Mouse (Mus musculus) c-Kit-negative CD71-positive TER-119-positive erythroid progenitor cells, embryonic 14.5 days (primary cell): ENCODE data around the gene Kcnj9.

Experiments used
- DNase-seq: peaks from one replicate; pipeline ENCODE4 v3.0.0-alpha.2; 2013; ENCODE audit warnings: low read depth, low spot score

The Kcnj9 gene

DNA sequence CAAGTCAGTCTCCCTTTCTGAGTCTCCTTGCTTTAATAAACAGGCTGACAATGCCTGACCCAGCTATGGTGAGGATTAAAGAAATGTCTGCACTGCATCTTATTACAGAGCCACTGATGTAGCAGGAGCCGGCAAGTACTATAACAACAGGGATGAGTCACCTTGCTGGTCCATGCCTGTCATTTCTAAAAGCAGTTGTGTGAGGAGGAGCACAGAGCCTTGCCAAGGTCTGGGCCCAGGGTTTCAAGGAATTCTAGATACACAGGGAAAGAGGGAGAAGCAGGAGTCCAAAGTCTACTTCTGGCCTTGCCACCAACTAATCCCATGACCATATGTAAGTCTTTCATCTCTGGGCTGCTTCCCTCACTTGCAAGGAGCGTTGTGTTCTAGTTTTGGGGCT is 36.2 kb downstream of the Kcnj9 start:
- no peak for DNase-seq

DNA sequence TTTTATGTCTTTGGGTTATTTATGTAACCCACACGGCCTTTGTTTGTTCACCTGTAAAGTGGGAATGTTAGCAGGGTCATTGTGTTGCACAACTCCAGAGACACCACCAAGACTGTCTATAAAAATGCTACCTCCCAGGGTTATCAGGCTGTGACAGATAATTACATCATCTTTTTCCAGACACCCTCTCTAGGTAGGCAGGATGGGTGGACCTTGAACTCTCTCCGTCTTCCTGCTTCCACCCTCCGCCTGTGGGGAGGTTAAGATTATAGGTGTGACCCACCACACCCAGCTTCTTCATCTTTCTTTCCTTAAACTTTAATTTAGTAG is 39.5 kb downstream of the Kcnj9 start:
- DNase-seq, result no peak

DNA sequence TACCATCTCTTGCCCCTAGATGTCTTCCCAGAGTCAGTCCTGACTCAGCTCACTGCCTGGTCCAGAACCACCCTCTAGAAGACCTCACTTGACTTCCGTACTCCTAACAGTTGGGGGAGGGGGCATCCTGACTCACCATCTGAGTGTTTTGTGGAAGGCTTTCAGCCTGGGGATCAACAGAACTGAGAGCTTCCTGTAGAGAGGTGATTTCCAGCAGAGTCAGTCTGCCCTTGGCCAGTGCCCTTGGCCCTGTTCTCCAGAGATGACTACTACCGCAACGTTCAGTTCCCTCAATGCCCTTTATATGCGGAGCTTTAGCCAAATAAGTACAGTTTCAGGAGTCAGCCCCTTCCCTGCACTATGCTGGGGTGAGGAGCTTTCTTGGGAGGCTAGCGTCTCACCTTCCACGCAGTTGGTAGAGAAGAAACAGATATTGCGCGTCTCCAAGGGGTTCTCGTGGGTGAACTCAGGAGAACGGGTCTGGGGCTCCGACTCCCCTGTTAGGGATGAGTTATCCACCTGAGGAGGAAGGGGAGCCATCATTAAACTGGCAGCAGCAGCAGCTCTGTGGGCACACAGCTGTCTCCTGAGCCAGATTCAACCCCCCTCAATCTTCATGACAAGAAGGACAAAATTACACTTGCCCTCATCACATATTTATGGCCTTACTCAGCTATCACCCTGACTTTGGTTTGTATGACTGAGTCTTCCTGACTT is 40.1 kb downstream of the Kcnj9 start:
- no peak for DNase-seq

DNA sequence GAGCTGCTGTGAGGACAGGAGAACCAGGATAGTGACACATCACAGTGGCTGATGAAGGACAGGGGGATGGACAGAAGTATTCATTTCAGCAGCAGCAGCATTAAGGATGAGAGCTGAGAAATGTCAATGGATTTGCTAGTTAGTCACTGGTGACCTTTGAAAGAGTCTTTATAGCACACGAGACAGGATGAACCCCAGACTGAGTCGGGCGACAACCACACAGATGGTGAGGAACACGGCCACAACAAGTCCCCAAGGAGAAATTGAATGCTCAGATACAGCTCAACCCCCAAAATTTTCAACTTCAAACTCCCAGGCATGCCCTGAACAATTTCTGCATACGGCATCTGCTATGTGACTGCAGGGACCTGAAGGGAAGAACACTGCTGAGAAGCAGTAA is 42.4 kb downstream of the Kcnj9 start:
- no peak for DNase-seq

DNA sequence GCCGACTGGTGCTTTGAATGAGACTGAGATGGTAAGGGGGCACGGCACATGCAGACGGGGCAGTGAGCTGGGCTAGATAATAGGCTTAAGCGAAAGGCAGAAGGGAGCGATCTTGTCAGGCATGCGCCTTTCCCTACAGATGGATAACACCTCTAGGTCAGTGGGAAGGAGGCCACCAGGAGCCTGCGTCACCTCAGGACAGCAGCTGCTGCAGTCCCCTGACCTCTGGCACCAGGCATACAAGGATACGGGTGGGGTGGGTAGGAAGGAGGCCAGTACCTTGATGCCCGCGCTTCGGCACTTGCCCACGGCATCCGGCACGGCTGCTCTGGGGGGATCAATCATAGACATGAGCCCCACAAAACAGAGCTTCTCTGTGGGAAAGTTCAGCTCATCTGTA is 44.9 kb downstream of the Kcnj9 start:
- DNase-seq, result no peak

DNA sequence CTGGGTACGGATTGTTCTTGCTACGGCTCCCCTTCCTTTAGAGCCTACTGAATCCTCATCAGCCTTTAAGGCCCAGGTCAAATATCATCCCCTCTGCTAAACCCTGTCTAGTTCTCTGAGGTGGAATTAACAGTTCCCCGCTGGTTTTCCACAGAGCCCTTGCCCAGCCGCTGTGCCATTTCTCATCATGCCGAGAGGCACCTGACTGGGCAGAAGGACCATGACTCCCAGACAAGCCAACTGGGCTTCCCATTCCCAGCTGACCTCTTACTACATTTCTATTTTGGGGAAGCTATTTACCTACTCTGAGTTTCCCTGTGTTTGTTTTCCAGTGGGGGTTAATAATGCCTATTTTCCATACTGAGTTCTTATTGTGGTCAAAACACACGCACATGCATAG is 46.0 kb downstream of the Kcnj9 start:
- no peak for DNase-seq

DNA sequence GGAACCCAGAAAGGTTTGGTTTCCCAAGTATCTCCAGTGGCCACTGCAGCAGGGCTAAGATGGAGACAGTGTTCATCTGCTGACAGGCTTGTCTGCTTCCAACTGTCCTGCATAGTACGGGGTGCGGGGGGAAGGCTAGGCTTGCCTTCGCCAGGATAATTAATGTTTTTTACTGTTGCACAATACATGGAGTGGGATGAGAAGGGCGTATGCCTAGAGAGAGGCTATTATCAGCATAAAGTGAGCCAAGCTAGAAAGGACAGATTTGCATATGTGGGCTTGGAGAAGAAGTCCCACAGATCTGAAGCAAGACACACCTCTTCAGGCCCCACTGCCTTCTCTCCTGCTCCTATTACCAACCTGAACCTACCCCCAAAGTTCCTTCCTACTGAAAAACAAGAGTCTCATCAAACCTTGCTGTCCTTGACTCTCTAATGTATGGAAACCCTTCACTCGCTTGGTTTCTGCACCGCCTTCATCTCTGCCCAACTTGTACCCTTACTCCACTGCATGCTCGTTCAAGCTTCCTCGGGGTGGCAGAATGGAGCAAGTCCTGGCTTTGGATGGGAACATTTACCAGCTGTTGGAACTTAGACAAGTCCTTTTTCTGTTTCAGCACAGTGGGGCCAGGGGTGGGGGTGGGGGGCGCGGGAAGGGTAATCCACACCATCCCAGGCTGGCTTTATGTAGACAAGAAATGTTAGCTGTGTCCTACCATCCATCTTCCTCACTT is 47.4 kb downstream of the Kcnj9 start:
- no peak for DNase-seq

DNA sequence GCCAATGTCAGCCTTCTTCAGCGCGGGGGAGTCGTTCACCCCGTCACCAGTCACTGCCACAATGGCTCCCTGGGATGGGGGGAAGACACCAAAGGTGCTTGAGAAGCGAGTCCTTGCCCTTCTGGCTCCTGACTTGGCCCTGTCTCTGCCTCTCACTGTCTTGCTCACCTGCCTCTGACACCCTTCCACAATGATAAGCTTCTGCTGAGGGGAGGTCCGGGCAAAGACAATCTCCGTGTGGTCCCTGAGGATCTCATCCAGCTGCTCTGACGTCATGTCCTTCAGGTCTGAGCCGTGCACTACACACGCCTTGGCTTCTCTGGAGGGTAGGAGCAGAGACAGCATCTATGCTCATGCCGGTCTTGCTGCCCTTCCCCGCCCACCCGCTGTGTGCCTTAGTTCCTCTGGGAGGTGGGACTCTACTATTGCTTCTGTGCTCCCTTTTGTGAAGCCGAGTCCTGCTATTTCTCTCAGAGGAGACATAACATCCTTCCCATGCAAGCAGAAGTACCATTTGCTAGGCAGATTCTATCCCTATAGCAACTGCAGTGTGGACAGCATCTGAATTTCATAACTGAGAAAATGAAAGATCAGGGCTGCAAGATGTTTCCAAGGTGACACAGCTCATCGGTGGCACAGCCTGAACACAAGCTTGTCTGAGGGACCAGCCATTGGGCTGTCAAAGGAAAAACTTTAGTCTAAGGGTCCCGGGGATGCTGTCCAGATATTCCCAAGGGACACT is 49.2 kb downstream of the Kcnj9 start:
- no peak for DNase-seq

DNA sequence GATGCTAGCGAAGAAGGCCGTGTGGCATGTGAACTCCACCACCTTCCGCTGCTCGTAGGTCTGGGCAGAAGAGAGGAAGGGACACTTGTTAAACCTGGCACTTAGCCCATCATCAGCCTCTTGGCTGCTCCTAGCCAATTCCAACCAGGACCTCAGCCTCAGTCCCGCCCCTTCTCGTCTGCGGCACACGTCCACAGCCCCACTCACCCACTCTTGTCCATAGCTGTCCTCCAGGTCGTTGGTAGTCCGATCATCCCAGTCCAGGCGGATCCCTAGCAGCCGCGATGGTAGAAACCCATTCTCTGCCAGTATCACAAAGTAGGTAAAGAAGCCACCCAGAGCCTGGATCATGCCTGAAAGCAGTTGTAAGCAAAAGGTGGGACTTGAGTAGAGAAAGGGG is 50.8 kb downstream of the Kcnj9 start:
- DNase-seq, result no peak

DNA sequence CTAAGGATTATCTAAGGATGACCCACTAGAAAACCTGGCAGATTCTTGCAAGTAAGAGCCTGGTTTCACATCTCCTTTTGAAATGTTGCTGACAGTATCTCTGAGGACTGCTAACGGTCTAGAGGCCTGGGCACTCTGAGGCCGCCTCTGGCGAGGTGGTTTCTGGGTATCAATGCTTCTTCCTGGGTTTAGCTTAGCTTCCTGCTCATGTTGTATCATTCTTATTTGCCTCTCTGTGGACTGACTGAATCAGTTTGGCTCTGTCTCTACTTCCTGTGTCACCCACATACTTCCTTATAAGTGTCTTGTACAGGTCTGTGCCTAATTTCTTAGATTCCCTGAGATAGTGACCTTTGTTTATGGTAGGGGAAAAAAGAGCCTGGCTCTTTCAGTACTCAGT is 51.9 kb downstream of the Kcnj9 start:
- no peak for DNase-seq

DNA sequence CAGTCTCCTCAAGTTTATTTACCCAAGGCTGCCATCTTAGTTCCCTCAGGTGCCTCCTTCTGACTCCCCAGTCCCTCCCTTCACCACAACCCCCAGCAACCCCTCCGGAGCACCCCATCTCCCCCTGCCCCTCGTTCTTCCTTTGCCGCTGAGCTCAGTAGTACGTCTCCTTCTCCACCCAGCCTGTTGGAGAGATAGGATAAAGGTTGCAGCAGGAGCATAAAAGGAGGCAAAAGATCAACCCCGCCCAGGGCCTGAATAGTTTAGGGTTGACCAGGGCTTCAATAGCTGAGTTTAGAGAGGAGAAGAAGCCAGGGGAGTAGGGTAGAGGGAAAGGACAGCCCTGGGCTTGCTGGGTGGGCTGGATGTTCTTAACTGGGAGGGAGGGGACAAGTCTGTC is 54.6 kb downstream of the Kcnj9 start:
- DNase-seq, result no peak

DNA sequence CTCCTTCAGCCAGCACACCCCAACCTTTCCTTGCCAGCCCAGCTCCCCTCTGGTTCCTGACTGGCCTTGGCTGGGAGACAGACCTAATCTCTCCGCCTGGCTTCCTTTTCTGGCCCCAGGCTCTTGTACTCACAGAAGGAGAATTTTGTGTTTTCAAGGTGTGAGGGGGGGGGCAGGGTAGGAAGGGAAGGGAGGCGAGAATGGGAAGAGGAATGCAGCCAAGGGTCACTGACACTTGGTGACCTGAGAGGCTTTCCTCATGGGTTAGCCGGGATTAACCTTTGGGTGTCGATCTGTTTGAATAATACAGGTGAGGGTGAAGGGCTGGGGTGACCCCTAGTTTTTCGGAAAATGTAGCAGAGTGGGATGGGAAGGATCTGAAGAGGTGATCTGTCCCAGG is 55.0 kb downstream of the Kcnj9 start:
- no peak for DNase-seq

DNA sequence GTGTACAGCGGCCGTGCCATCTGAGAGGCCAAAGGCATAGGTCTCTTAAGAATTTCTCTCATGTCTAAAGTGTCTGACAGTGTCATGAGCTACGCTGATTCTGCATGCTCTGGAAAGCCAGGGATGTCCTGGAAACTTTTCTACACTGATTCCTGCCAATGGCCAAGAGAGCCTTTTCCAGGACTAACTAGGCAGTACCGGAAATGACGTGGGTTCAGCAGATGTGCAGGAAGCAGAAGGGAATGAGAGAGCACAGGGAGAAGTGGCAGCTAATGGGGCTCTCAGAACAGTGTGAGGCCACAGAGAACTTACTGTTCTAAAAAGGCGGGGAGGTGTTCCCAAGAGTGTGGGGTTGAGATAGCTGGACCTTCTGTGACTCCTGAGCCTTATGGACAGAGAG is 55.7 kb downstream of the Kcnj9 start:
- no peak for DNase-seq

DNA sequence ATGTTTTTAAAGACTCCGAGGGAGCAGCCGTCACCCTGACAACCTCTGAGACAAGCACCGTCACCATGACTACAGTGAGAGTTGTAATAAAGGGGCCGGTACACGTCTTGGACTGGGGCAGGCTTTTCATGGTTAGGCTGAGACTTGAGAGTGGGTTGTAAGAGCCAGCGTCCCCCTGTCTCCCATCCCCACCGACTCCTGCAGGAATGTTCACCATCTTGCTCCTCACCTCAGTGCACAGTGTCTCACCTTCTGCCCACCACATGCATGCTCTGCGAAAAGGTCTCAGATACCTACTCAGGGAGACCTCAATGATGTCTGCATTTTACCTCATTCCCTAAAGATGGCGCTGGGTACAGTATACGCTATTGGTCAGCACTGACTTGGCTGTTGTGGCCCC is 57.4 kb downstream of the Kcnj9 start:
- DNase-seq, result no peak

DNA sequence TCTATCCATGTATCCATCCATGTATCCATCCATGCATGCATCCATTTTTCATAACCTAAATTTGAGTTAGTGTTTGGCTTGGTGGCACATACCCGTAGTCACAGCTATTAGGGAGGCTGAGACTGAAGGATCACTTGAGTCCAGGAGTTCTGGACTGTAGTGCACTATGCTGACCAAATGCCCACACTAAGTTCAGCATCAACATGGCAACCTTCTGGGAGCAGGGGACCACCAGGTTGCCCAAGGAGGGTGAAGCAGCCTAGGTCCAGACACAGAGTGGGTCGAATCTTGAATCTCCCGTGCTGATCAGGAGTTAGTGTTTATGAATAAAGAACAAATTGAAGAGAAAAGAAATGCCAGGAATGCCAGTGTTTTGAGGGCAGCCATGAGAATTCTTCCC is 57.9 kb downstream of the Kcnj9 start:
- DNase-seq, result no peak
